Mouse (Mus musculus) neural tube, embryonic 15.5 days (tissue): Measurements from ENCODE around the gene Pf4. TPM values are rescaled to one million over a fixed set of nuclear protein-coding genes. Genes with fewer than 3 reads are reported as not detected.
"Not testable (repeated sequence)": the region's sequence is repeated elsewhere in the genome, so short reads cannot be mapped to it uniquely, and the experiment has no call there.

Experiments used
- ATAC-seq: fragments of 200-750 bp; cut with Nextera tagmentation; 2 replicates; pipeline ENCODE4 v1.8.0; 2017; ENCODE audit warnings: mild to moderate bottlenecking, moderate TSS enrichment, moderate library complexity; ENCODE audit not compliant: low FRiP score
- H3K27ac ChIP-seq: fragments of 300-500 bp; sonication (generic); replicated peaks from 2 replicates; pipeline ENCODE4 v1.5.1; 2015; ENCODE audit warnings: mild to moderate bottlenecking, inconsistent platforms
- H3K27me3 ChIP-seq: fragments of 300-500 bp; sonication (generic); replicated peaks from 2 replicates; pipeline ENCODE4 v1.6.1; 2015; ENCODE audit warnings: inconsistent platforms
- H3K36me3 ChIP-seq: fragments of 300-500 bp; sonication (generic); 2 replicates; pipeline ENCODE4 v1.6.1; 2015; ENCODE audit warnings: inconsistent platforms
- H3K4me1 ChIP-seq: fragments of 300-500 bp; sonication (generic); 2 replicates; pipeline ENCODE4 v1.6.1; 2015; ENCODE audit warnings: inconsistent platforms
- H3K4me2 ChIP-seq: fragments of 300-500 bp; sonication (generic); 2 replicates; pipeline ENCODE4 v1.6.1; 2015; ENCODE audit warnings: inconsistent platforms, mild to moderate bottlenecking, moderate library complexity
- H3K4me3 ChIP-seq: fragments of 300-500 bp; sonication (generic); replicated peaks from 2 replicates; pipeline ENCODE4 v1.5.1; 2015; ENCODE audit warnings: mild to moderate bottlenecking, inconsistent platforms
- H3K9ac ChIP-seq: fragments of 300-500 bp; sonication (generic); replicated peaks from 2 replicates; pipeline ENCODE4 v1.6.1; 2015; ENCODE audit warnings: mild to moderate bottlenecking, inconsistent platforms
- H3K9me3 ChIP-seq: fragments of 300-500 bp; sonication (generic); replicated peaks from 2 replicates; pipeline ENCODE4 v1.6.1; 2016; ENCODE audit warnings: inconsistent platforms
- WGBS: fragments of 180-500 bp; shearing (Covaris S2); methylation state at CpG from one replicate; pipeline ENCODE4 v1.1.7; 2015; ENCODE audit warnings: mixed read lengths; 5-methylcytosine and 5-hydroxymethylcytosine counted together
- microRNA-seq: library from miRNA; unstranded; fragments of <30 nt; microRNA quantifications from one replicate; pipeline ENCODE4, GENCODE M21; 2017
- polyA plus RNA-seq: library from polyadenylated mRNA; unstranded; fragments of >200 nt; fragmentation: Nextera tagmentation; extraction: Ambion mirVana; gene quantifications from 2 replicates; pipeline ENCODE4 v1.2.1, GENCODE M21; 2015

Gene Pf4
- polyA plus RNA-seq, 1 experiment from 2014 or later: 43.8 TPM

DNA sequence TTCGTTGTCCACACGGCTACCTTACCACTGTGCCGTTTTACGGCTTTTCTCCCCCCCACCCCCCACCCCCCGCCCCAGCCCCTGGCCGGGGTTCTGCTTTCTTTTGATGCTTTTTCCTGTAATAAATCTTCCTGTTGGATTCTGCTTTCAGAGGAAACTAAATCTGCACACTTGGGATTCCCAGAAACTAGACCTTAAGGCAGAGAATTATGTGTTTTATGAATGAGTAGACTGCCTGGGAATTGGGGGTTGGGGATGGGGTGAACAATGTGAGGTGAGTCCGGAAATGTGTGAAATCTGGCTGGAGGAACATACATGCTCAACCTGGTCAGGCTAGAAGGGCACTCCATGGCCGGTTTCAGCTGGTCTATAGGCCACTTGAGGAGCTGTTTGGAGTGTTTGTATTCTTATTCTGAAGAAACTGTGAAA, 17.9 kb downstream of the Pf4 start:
- no peaks in the 10 kb centered on the region for H3K27me3 ChIP-seq
- H3K9me3 ChIP-seq: no peaks in the 10 kb centered on the region
- 53% methylated on average over 8 of the region's 8 CpGs for WGBS

DNA sequence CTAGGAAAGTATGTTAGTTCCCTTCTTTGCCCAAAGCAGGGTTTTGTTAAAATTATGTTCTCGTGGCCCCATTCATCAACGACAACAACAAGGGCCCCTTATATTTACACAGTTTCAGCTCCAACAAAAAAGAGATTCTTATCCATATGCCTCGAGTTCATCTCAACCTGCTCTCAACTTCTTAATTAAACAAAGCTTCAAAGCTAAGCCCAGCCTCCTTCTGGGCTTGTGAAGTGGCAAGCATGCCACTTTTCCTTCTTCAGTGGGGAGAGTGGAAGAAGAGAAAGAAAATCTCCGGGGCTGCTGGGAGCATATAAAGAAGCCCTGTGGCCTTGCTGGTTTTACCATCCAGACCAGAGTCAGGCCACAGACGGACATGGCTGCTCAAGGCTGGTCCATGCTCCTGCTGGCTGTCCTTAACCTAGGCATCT, 22.0 kb downstream of the Pf4 start, which contains the start of gene Cxcl15:
Gene Cxcl15, plus strand, starts transcription at position 340 of the 431 bp plus-strand sequence.
- 82% methylated on average over 5 of the region's 5 CpGs for WGBS
- Histone ChIP-seq H3K27me3 (no peaks in the 10 kb centered on the region), H3K9me3 (no peaks in the 10 kb centered on the region), H3K4me3 (no peak within 1 kb of the TSS), H3K36me3 (no peaks in the 10 kb centered on the region), H3K9ac (no peak within 1 kb of the TSS), H3K27ac (no peak within 1 kb of the TSS), H3K4me2 (no peak within 1 kb of the TSS), H3K4me1 (no peaks in the 10 kb centered on the region)
- ATAC-seq: no peak

More for the DNA sequence above, 17.9 kb downstream of the Pf4 start:
- Histone ChIP-seq H3K36me3 (no peaks in the 10 kb centered on the region), H3K9ac (no peak overlapping the region), H3K4me1 (peaks cover 7% of the 10 kb centered on the region), H3K4me2 (no peak overlapping the region), H3K27ac (no peak overlapping the region), H3K4me3 (no peak overlapping the region)
- no peak for ATAC-seq

DNA sequence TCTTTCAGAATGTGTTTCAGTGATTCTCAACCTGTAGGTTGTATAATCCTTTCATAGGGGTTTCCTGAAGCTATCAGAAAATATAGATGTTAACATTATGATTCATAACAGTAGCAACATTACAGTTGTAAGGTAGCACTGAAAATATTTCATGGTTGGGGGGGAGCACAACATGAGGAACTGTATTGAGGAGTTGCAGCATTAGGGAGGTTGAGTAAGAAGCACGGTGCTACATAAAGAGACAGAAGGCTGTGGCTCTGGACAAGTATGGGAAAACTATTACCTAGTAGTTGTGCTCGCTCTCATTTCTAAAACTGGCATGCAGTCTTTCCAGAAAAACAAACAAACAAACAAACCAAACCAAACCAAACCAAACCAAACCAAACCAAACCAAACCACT, 23.2 kb downstream of the Pf4 start:
- not testable (repeated sequence) for H3K9me3 ChIP-seq, H3K36me3 ChIP-seq, H3K9ac ChIP-seq, ATAC-seq, H3K4me1 ChIP-seq, H3K4me3 ChIP-seq, H3K27me3 ChIP-seq, H3K4me2 ChIP-seq, H3K27ac ChIP-seq
- 96% methylated on average over 2 of the region's 2 CpGs for WGBS

DNA sequence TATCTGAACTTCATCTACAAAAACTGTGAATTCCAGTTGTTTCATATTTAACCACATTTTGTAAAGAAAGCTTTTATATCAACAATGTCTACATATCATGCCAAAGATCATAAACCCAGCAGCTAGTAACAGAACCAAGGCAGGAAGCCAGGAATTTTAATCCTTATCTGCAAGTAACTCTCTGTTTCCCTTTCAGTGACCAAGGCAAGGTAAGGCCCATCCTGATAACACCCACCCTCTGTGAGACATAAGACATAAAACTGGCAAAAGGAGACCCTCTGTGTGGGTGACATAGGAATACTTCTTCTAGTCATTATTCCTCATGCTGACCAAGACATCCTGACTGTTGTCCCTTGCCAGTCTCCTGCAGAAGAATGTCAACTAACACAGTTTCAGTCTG, 32.3 kb downstream of the Pf4 start:
- H3K4me1 ChIP-seq: no peaks in the 10 kb centered on the region
- no peak overlapping the region for H3K4me2 ChIP-seq
- no peaks in the 10 kb centered on the region for H3K9me3 ChIP-seq
- H3K27ac ChIP-seq: no peak overlapping the region
- H3K27me3 ChIP-seq: no peaks in the 10 kb centered on the region
- no peaks in the 10 kb centered on the region for H3K36me3 ChIP-seq
- H3K4me3 ChIP-seq: no peak overlapping the region
- H3K9ac ChIP-seq: no peak overlapping the region
- ATAC-seq: no peak

DNA sequence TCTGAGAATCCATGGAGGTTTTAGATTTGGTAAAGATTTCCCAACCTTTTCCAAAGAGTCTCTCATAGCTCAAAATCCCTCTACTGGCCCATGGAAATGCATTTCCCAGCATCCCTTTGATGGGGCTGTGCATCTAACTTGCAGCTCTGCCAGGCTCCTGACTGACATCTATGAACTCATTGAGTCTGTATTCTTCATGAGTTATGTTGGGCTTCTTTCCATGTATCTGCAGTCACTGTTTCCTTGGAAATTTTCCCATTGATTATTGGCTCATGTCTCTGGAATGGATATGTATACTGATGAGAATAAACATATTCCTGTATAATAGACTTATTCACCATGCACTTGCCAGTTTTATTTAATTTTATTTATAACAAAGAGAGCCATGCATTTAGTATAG, 33.8 kb downstream of the Pf4 start:
- H3K4me3 ChIP-seq: no peak overlapping the region
- no peaks in the 10 kb centered on the region for H3K36me3 ChIP-seq
- no peak for ATAC-seq
- H3K4me2 ChIP-seq: no peak overlapping the region
- no peaks in the 10 kb centered on the region for H3K9me3 ChIP-seq
- H3K27ac ChIP-seq: no peak overlapping the region
- no peak overlapping the region for H3K9ac ChIP-seq
- H3K4me1 ChIP-seq: no peaks in the 10 kb centered on the region
- no peaks in the 10 kb centered on the region for H3K27me3 ChIP-seq

DNA sequence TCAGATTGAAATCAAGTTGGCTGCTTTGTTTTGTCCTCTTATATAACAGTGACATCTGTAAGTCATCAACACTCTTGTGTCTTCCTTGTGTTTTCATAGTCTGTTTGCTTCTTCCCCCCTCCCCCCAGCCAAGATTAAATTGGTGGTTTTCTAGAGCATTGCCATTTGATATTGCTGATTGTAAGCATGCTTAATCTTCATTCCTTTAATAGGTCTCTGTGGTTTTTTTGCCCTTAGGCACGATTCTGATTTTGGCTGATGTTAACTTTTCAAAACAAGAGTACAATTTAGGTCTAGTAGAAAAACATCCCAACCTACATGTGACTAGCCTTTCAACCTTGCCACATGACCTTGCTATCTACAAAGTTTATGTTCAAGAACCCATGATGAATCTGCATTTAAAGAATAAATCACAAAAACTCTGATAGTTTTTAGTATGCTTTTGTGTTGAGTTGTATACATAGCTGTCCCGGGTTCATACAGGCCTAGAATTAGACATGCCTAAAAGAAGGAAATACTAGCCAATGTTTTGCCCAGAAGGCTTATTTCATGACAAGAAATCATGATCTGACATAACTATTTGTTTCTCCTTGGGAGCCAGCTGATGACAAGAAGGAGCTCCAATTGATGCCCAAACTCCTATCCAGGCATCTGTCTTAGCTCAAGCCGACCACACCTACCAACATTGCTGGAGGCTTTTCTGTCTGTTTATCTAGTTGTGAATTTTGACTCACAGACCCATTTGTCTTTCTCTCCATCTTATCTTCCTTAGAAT, 35.1 kb downstream of the Pf4 start:
- no peak overlapping the region for H3K4me2 ChIP-seq
- no peak overlapping the region for H3K9ac ChIP-seq
- WGBS: 87% methylated on average over 3 of the region's 3 CpGs
- no peak overlapping the region for H3K27ac ChIP-seq
- H3K9me3 ChIP-seq: no peaks in the 10 kb centered on the region
- no peaks in the 10 kb centered on the region for H3K4me1 ChIP-seq
- no peaks in the 10 kb centered on the region for H3K36me3 ChIP-seq
- H3K4me3 ChIP-seq: no peak overlapping the region
- ATAC-seq: no peak
- no peaks in the 10 kb centered on the region for H3K27me3 ChIP-seq

DNA sequence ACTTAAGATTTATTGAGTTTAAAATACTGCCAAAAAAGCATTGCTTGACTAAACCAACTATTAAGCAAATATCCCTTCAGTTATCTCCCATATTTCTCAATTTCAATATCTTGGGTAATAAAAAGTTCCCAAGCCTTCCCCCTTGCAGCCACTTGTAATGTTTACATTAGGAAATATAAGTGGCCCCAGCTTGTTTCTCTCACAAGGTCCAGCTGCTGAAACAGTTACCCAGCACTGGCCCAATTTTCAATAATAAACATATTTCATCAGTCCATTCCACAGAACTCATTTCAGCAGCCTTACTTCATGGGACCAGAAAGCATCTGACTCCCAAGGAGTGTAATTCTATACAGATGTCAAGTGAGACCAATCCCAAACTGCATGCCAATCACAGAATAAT, 47.5 kb downstream of the Pf4 start:
- no peaks in the 10 kb centered on the region for H3K4me1 ChIP-seq
- H3K4me3 ChIP-seq: no peak overlapping the region
- H3K27ac ChIP-seq: no peak overlapping the region
- H3K36me3 ChIP-seq: no peaks in the 10 kb centered on the region
- H3K4me2 ChIP-seq: no peak overlapping the region
- no peaks in the 10 kb centered on the region for H3K27me3 ChIP-seq
- no peak overlapping the region for H3K9ac ChIP-seq
- no peaks in the 10 kb centered on the region for H3K9me3 ChIP-seq
- ATAC-seq: no peak

Small RNA genes within 50 kb of the gene (microRNA-seq; reads per million reads assigned to microRNA genes)
- not detected for gene Gm24322

Other genes with a start within 250 kb of the Pf4 start
- 0.09 and 0.10 TPM in 2 replicates for gene 5830473C10Rik, start 211.3 kb upstream of the Pf4 start, polyA plus RNA-seq
- gene Rassf6, start 131.8 kb upstream of the Pf4 start, polyA plus RNA-seq: 3.1 and 5.6 TPM in 2 replicates
- gene Cxcl5, start 13.1 kb upstream of the Pf4 start, polyA plus RNA-seq: 0.27 and 0.77 TPM in 2 replicates
- gene Ppbp, start 3.9 kb upstream of the Pf4 start, polyA plus RNA-seq: 0.95 and 1.2 TPM in 2 replicates
- 0.18 and 0.20 TPM in 2 replicates for gene Cxcl3, start 13.7 kb downstream of the Pf4 start, polyA plus RNA-seq
- gene Cxcl15, start 22.1 kb downstream of the Pf4 start, polyA plus RNA-seq: not detected in 2 replicates
- gene Cxcl1, start 118.8 kb downstream of the Pf4 start, polyA plus RNA-seq: 0.27 and 0.63 TPM in 2 replicates
- not detected in 2 replicates for gene Cxcl2, start 131.4 kb downstream of the Pf4 start, polyA plus RNA-seq
- gene Mthfd2l, start 158.7 kb downstream of the Pf4 start, polyA plus RNA-seq: 76.4 and 86.6 TPM in 2 replicates